Mouse (Mus musculus) adrenal gland, adult 18-20 months (tissue): ENCODE measurements at regions not wholly inside any gene's neighbourhood (a gene's known extent, or its start where the extent isn't known, plus 50 kb on each side); places are given as distances from the start of the nearest gene placed in this dataset.
"Not testable (repeated sequence)": the region's sequence is repeated elsewhere in the genome, so short reads cannot be mapped to it uniquely, and the experiment has no call there.

Source experiments
- DNase-seq, 2 experiments: peaks; one replicate each; pipeline ENCODE4 v3.0.0; 2021 to 2022; ENCODE audit warnings: low spot score in 2 of 2

GRCm38 (mm10) chr12:69524337-69525035 lies 58.3 kb downstream of the Vcpkmt start:
- DNase-seq: no peak

DNA sequence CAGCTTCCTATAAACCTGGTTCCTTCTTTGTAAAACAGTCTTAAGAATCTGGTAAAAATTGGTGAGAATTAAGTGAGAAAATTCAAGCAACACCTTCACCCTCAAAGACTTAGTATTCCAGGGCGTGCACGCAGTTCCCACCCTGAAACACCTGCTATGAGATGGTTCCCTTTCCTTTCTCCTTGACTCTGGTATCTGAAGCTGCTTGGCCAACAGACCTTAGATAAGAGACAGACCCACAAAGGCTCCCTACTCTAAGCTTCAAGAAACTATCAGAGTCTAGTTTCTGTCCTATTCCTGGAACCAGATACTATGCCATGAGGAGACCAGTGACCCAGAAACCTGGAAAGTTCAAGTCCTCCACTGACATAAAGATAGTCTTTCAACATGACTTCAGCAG lies 63.0 kb downstream of the Vcpkmt start:
- DNase-seq: no peak

DNA sequence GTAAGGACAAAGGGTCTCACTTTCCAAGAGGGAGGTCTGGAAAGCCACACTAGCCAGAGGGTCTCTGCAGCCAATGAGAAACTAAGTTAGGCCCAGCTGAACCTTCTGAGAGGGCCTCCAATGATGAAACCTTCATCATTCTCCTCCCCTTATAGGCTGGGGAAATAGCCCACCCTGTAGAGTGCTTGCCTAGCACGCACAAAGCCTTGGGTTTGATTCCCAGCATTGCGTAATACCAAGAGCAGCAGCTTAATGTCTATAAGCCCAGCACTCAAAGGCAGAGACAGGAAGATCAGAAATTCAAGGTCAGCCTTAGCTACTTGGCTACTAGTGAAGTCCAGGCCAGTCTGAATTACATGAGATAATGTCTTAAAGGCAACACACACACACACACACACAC lies 63.8 kb downstream of the Vcpkmt start:
- no peak for DNase-seq

GRCm38 (mm10) chr12:69517616-69518015 lies 65.2 kb downstream of the Vcpkmt start:
- no peak for DNase-seq

DNA sequence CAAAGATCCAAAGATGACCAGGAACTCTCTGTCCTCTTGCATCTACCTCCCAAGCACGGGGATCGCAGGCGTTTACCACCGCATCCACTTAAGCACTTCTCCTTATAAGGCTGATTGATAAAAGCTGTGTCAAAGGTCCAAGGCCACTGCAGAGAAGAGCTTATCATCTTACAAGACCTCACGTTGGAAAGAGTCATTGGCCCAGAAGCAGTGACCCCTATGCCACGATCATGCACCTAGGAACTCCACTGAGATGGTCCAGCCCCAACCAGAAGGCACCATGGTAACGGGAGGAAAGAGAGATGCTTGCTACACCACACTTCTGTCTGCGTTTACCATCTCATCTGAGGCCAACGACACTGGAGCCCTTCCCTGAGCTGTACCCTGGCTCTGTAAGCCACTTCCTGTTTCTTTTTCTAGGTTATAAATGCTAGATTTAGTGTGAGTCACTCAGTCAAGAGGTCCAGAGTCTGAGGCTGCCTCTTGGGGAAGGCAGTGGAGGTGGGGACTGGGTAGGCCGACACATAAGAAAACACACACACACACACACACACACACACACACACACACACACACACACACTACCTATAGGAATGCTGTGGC lies 66.4 kb downstream of the Vcpkmt start:
- DNase-seq: no peak

- no peak for DNase-seq
These were observed 67.0 kb downstream of the Vcpkmt start for GRCm38 (mm10) chr12:69515850-69516249.

DNA sequence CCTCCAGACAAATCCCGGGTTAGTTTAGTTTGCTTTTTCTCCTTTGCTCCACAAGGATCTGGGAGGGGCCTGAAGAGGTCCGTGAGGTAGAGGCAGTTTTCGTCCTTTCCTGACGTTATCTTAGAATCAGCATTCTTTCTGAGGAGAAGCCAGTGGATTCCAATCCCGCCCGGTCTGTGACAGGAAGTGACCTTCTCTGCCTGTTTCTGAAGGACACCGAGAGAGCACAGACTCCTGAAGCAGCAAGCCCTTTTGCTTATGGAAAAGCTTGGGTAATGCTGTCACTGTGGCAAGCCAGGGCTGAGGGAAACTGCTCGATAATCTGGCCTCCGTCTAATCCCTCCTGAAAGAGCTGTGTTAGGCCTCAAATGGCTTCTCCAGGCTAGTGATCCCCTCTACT lies 67.7 kb downstream of the Vcpkmt start:
- peak in 1 of 2 experiments; percentile 41 for DNase-seq

DNA sequence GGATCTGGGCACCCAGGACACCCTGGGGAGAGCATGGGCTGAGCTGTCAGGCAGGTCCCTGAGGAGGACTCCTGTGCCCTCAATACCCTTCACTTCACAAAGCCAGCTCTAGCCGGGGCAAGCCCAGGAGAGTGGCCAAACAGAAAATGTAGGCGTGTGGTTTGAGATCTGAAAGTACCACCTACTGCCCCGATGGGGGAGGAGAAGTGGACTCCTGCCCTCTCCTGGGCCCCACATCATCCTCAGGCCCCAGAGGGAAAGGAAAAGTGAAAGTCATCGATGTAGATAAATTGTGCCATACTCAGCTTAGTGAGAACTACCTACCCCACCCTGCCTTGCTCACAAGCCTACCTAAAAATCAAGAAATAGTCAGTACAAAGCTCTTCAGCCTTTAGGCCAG lies 69.7 kb downstream of the Vcpkmt start:
- DNase-seq: peak in 1 of 2 experiments; percentile 26

- no peak for DNase-seq
These were observed 72.1 kb downstream of the Vcpkmt start for GRCm38 (mm10) chr12:69510736-69511135.

GRCm38 (mm10) chr12:69509180-69509579 lies 73.6 kb downstream of the Vcpkmt start:
- DNase-seq: not testable (repeated sequence)

DNA sequence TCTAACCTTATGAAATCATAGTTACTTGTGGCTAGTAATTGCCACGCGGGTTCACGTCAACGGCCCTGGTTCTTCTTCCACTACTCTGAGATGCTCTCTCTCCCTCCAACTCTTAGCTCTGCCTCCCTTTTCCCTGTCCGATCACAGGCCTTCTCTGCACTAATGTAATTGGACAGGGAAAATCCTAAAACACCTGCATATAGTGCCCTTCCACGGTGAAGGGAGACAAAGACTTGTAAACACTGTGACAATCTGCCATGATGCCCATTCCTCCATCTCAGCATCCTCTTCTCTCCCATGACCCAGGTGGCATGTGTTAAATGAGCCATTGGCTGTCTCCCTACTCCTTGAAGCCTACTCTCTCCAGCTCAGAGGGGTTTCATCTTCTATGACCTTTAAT lies 74.9 kb downstream of the Vcpkmt start:
- DNase-seq: no peak

- DNase-seq: no peak
These were observed 75.5 kb downstream of the Vcpkmt start for GRCm38 (mm10) chr12:69507333-69507732.

DNA sequence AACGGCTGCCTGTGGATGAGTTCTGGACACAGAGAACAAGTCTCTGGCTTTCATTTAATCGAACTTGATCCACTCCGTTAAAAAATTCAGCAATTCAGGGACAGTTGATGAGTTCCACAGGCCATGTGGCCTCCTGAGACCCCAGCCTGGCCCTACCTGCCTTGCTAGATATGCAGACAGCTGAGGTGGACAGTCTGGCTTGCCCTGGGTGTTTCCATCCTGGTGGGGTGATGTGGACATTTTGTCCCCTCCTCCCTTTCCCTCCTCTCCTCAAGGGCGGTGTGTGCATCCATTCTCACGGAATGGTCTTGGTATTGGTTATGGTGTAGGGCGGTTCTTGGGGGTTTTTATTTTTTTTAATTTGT lies 80.1 kb downstream of the Vcpkmt start:
- no peak for DNase-seq

GRCm38 (mm10) chr12:69501783-69502705 lies 80.8 kb downstream of the Vcpkmt start:
- DNase-seq: peak; percentile 66 to 68

GRCm38 (mm10) chr12:69501346-69501730 lies 81.5 kb downstream of the Vcpkmt start:
- DNase-seq: no peak

GRCm38 (mm10) chr12:69500600-69501345 lies 82.1 kb downstream of the Vcpkmt start:
- no peak for DNase-seq

- DNase-seq: no peak
These were observed 85.7 kb downstream of the Vcpkmt start for GRCm38 (mm10) chr12:69497121-69497520.

DNA sequence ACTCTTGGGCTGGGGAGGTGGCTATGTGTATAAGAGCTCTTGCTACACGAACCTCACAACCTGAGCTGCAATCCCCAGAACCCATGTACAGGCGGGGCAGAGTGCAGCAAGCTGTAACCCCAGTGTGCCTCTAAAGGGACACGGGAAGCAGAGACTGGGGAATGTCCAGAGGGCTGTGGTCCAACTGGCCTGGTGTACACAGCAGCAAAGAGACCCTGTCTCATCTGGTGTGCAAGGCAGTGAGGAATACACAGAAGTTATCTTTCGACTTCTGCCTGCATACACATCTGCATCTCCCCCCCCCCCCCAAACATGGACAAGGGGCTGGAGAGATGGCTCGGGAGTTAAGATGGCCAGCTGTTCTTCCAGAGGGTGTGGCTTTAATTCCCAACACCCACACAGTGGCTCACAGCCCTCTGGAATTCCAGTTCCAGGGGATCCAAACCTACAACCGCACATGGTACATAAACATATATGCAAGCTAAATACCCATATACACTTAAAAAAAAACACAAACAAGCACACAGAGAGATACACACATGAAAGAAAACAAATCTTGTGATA lies 86.4 kb downstream of the Vcpkmt start:
- DNase-seq: no peak

GRCm38 (mm10) chr12:69495776-69496175 lies 87.1 kb downstream of the Vcpkmt start:
- DNase-seq: no peak

DNA sequence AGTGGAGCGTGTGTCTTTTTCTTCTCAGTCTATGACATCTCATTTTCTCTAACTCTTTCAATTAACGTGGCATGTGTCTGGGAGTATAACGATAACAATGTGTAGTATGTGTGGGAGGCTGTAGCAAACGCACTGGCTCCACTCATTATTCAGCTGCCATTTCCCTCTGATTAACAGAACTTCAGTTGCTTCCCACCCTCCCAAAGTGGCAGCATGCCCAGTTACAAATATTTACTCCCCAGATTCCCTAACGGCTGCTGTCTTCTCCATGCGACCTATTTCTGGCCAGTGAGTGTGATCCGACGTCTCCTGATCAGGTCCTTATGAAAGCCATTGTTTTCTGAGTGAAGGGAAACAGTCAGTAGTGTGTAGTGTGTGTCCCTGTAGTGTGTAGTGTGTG lies 88.2 kb downstream of the Vcpkmt start:
- no peak for DNase-seq

- no peak for DNase-seq
These were observed 93.1 kb downstream of the Vcpkmt start for GRCm38 (mm10) chr12:69489686-69490085.
